Mouse (Mus musculus) layer of hippocampus, postnatal 25 days (tissue): ENCODE results near the gene Olfr1453. TPM values are rescaled to one million over a fixed set of nuclear protein-coding genes. Genes with fewer than 3 reads are reported as not detected.
"Not testable (repeated sequence)": the region's sequence is repeated elsewhere in the genome, so short reads cannot be mapped to it uniquely, and the experiment has no call there.

Experiments
- DNase-seq, 2 experiments: peaks; one replicate each; pipeline ENCODE4 v3.0.0; 2022; ENCODE audit warnings: mixed read lengths in 2 of 2, low spot score in 1 of 2; ENCODE audit errors: extremely low spot score in 1 of 2
- total RNA-seq, 2 experiments: library from RNA; stranded (reverse); gene quantifications; 2 replicates each; pipeline ENCODE4 v1.2.3; 2021

Olfr1453 gene
- total RNA-seq = not detected

GRCm38 (mm10) chr19:13028227-13028626 is at the start of gene Olfr1453:
Olfr1453 (minus strand) TSS chr19:13028327.
- DNase-seq = no peak

- no peak for DNase-seq
Measured at GRCm38 (mm10) chr19:13060310-13060709, 32.2 kb upstream of the Olfr1453 start, which contains the start of gene Olfr1454. Olfr1454 (plus strand) TSS chr19:13060610.

GRCm38 (mm10) chr19:12994714-12995113 is 33.4 kb downstream of the Olfr1453 start, which contains the start of gene Olfr1451:
Olfr1451 (plus strand) TSS chr19:12995014.
- no peak for DNase-seq

GRCm38 (mm10) chr19:12992316-12992715 is 35.8 kb downstream of the Olfr1453 start:
- not testable (repeated sequence) for DNase-seq

Other genes with a start within 250 kb of the Olfr1453 start
- 100 to 1,000 TPM in 1 of 2 experiments, 10 to 100 TPM in 1; 92.1 to 101 TPM for gene Zfp91, start 232.2 kb downstream of the Olfr1453 start, total RNA-seq
- gene Lpxn, start 232.1 kb downstream of the Olfr1453 start, total RNA-seq = 1 to 10 TPM; 1.6 to 2.2 TPM
- gene Gm5244, start 181.6 kb downstream of the Olfr1453 start, total RNA-seq = not detected
- not detected for gene Olfr1444, start 171.0 kb downstream of the Olfr1453 start, total RNA-seq
- not detected for gene Olfr1445, start 144.5 kb downstream of the Olfr1453 start, total RNA-seq
- not detected for gene Olfr1446, start 134.8 kb downstream of the Olfr1453 start, total RNA-seq
- gene Olfr1447, start 124.6 kb downstream of the Olfr1453 start, total RNA-seq = not detected
- gene Olfr1448, start 103.9 kb downstream of the Olfr1453 start, total RNA-seq = not detected
- not detected for gene Olfr1449, start 97.5 kb downstream of the Olfr1453 start, total RNA-seq
- not detected for gene Olfr1450, start 78.1 kb downstream of the Olfr1453 start, total RNA-seq
- gene Olfr1451, start 33.3 kb downstream of the Olfr1453 start, total RNA-seq = not detected
- gene Olfr1454, start 32.3 kb upstream of the Olfr1453 start, total RNA-seq = not detected
- not detected for gene Olfr1457, start 69.6 kb upstream of the Olfr1453 start, total RNA-seq
- gene Olfr1458, start 78.4 kb upstream of the Olfr1453 start, total RNA-seq = not detected
- under 1 TPM; 0.17 to 0.19 TPM for gene Olfr1459, start 121.2 kb upstream of the Olfr1453 start, total RNA-seq
- gene Olfr1461, start 134.7 kb upstream of the Olfr1453 start, total RNA-seq = not detected
- not detected for gene Olfr1462, start 157.4 kb upstream of the Olfr1453 start, total RNA-seq
- gene Olfr1463, start 203.0 kb upstream of the Olfr1453 start, total RNA-seq = not detected